Mouse (Mus musculus) liver, embryonic 12.5 days (tissue): Measurements from ENCODE around the gene Whamm. TPM values are rescaled to one million over a fixed set of nuclear protein-coding genes. Genes with fewer than 3 reads are reported as not detected.

ENCODE experiments used
- ATAC-seq: fragments of 200-750 bp; cut with Nextera tagmentation; 2 replicates; pipeline ENCODE4 v1.8.0; 2017; ENCODE audit warnings: moderate number of reproducible peaks, mild to moderate bottlenecking, moderate library complexity
- H3K27ac ChIP-seq: fragments of 300-500 bp; sonication (generic); 2 replicates; pipeline ENCODE4 v1.5.1; 2016; ENCODE audit warnings: mild to moderate bottlenecking
- H3K27me3 ChIP-seq: fragments of 300-500 bp; sonication (generic); replicated peaks from 2 replicates; pipeline ENCODE4 v1.6.1; 2016; ENCODE audit warnings: mild to moderate bottlenecking, moderate library complexity
- H3K36me3 ChIP-seq: fragments of 300-500 bp; sonication (generic); 2 replicates; pipeline ENCODE4 v1.6.1; 2016; ENCODE audit warnings: mild to moderate bottlenecking, moderate library complexity
- H3K4me1 ChIP-seq: fragments of 300-500 bp; sonication (generic); 2 replicates; pipeline ENCODE4 v1.6.1; 2016
- H3K4me2 ChIP-seq: fragments of 300-500 bp; sonication (generic); 2 replicates; pipeline ENCODE4 v1.6.1; 2016; ENCODE audit warnings: mild to moderate bottlenecking, moderate library complexity
- H3K4me3 ChIP-seq: fragments of 300-500 bp; sonication (generic); 2 replicates; pipeline ENCODE4 v1.5.1; 2016; ENCODE audit warnings: mild to moderate bottlenecking, moderate library complexity
- H3K9ac ChIP-seq: fragments of 300-500 bp; sonication (generic); 2 replicates; pipeline ENCODE4 v1.6.1; 2016; ENCODE audit warnings: mild to moderate bottlenecking, moderate library complexity
- H3K9me3 ChIP-seq: fragments of 300-500 bp; sonication (generic); replicated peaks from 2 replicates; pipeline ENCODE4 v1.6.1; 2016; ENCODE audit warnings: mild to moderate bottlenecking, moderate library complexity
- WGBS: fragments of 180-500 bp; shearing (Covaris S2); methylation state at CpG from one replicate; pipeline ENCODE4 v1.1.7; 2016; ENCODE audit not compliant: insufficient replicate concordance; 5-methylcytosine and 5-hydroxymethylcytosine counted together
- polyA plus RNA-seq: library from polyadenylated mRNA; unstranded; fragments of >200 nt; fragmentation: Nextera tagmentation; extraction: Ambion mirVana; gene quantifications from 2 replicates; pipeline ENCODE4 v1.2.1, GENCODE M21; 2016

The Whamm gene
- polyA plus RNA-seq, result 8.2 and 9.6 TPM in 2 replicates

DNA sequence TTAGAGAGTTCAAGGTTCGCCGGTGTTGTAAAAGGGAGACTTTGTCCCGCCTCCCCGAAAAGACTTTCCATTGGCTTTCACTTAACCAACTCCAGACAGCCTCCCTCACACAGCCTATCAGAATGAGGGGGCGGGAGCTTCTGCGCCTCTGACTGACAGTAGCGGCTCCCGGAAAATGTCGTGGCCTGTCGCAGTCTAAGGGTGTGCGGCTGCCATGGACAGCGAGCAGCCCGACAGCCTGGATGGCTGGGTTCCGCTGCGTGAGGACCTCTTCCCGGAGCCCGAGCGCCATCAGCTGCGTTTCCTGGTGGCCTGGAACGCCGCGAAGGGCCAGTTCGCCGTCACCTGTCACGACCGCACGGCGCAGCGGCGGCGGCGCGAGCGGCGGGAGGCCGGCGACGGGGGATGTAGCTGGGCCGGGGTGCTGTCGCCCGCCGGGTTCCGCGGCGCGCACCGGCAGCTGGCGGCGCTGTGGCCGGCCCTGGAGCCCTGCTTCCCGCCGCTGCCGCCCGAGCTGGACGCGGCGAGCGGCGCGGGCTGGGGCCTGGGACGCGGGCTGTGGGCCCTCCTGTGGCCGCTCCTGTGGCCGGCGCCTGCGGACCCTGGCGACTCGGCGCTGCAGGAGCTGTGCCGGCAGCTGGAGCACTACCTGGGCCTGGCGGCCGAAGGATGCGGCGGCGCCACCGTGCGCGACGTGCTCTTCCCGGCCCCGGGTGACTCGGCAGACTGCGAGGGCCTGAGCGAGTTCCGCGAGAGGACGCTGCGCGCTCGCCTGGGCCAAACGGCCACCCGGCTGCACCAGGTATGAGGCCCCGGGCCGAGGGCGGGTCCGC lies at the start of gene Whamm:
Whamm (plus strand) TSS at position 159 of the 833 bp plus-strand sequence.
- Histone ChIP-seq H3K4me3 (peak within 1 kb of the TSS; percentile 95), H3K27me3 (no peaks in the 10 kb centered on the region), H3K36me3 (peaks cover 20% of the 10 kb centered on the region), H3K4me2 (peak within 1 kb of the TSS; percentile 80), H3K4me1 (peaks cover 22% of the 10 kb centered on the region), H3K9me3 (no peaks in the 10 kb centered on the region), H3K27ac (peak within 1 kb of the TSS; percentile 97), H3K9ac (peak within 1 kb of the TSS; percentile 97)
- ATAC-seq, result peak; percentile 97
- under 1% methylated on average over 86 of the region's 96 CpGs for WGBS

DNA sequence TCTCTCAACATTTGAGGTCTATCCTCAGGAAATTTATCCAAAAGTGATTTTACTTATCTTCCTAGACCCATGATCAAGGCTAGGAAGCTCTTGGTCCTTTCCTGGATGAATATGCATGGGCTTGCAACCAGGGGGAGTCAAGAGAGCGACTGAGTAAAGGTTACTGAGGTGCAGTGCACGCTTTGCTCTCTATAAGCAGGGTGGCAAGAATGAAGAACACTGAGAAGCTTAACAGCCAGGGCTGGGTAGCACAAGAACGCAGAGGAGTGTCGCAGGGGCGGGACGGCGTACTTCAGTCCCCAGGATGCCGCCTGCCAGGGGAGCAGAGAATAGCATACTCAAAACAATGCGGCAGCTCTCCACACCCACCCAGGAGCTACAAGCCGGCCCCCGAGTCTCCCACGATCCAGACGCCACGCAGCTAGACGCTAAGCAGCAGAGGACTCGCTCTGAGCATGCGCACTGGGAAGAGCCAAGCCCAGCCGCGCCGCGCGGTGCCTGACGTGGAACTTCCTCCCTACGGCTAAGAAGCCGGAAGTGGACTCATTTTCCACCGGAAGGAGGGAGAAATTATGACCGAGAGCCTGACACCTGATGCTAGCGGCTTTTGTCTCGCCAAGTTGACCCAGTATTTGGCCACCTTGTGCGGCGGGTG lies 47.9 kb upstream of the Whamm start:
- WGBS, result under 1% methylated on average over 31 of the region's 31 CpGs

DNA sequence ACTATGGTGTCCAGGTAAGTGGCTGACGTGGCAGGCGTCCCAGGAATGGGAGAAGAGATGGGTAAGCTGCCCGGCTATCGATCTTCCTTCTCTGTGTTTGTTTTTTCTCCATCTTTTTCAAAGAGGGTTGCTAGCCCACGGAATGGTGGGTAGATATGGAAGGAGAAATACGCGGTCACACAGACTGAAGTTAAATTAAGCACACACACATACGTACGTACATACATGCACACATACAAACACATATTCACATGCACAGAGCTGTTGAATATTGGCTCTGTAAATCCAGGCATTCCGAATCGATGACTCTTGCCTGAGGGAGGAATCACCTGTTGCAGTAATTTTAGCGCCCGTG lies 47.4 kb upstream of the Whamm start:
- Histone ChIP-seq H3K4me2 (peak overlapping the region; percentile 86), H3K27ac (peak overlapping the region; percentile 84), H3K4me1 (peaks cover 27% of the 10 kb centered on the region), H3K36me3 (peaks cover 35% of the 10 kb centered on the region), H3K9ac (peak overlapping the region; percentile 78), H3K27me3 (peaks cover 9% of the 10 kb centered on the region), H3K9me3 (no peaks in the 10 kb centered on the region), H3K4me3 (peak overlapping the region; percentile 78)
- 7% methylated on average over 13 of the region's 13 CpGs for WGBS
- no peak for ATAC-seq

More for the DNA sequence above, 47.9 kb upstream of the Whamm start:
- H3K9ac ChIP-seq, result peak overlapping the region; percentile 78
- H3K27ac ChIP-seq, result peak overlapping the region; percentile 84
- peaks cover 9% of the 10 kb centered on the region for H3K27me3 ChIP-seq
- H3K4me3 ChIP-seq, result peak overlapping the region; percentile 78
- peak overlapping the region; percentile 86 for H3K4me2 ChIP-seq
- ATAC-seq, result peak; percentile 97
- H3K4me1 ChIP-seq, result peaks cover 27% of the 10 kb centered on the region
- peaks cover 30% of the 10 kb centered on the region for H3K36me3 ChIP-seq
- no peaks in the 10 kb centered on the region for H3K9me3 ChIP-seq

DNA sequence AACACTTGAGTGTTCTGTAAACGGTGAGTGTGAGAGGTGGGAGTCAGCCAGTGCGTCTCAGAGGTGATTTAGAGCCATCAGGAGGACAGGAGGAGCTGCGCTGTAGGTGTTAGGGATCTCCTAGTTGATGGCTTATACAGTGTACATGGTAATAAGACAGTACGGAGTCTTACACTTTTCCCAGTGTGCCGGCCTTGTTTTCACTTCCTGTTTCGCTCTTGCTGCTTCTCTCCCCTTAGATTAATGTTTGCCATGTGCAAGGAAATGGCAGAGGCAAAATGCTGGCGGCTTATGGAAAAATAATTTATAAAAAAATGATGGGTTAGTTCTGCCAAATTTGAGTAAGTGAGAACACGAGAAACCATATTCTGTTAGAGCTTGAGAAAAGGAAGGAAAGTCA lies 42.1 kb upstream of the Whamm start:
- 85% methylated on average over 8 of the region's 8 CpGs for WGBS
- ATAC-seq, result no peak

DNA sequence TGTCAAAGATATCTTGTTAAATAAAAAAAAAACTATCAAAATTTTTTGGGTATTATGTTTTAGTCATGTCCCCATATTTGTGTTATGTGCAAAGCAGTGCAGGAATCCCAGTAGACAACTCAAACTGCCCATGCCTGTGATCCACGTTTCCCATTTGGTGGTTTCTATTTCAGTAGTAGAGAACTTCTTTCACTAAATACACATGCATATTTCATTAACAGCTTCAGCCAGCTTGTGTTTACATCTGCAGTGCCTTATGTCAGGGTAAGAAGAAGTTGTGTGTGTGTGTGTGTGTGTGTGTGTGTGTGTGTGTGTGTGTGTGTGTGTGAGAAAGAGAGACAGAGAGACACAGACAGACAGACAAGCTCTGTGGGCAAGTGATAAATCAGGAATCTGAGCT lies 39.6 kb upstream of the Whamm start:
- Histone ChIP-seq H3K4me3 (no peak overlapping the region), H3K27ac (no peak overlapping the region), H3K27me3 (no peaks in the 10 kb centered on the region), H3K9ac (no peak overlapping the region), H3K4me1 (no peaks in the 10 kb centered on the region), H3K4me2 (no peak overlapping the region), H3K36me3 (peaks cover 92% of the 10 kb centered on the region), H3K9me3 (peaks cover 8% of the 10 kb centered on the region; the same call in 1 of the 2 replicates)
- ATAC-seq, result no peak
- WGBS, result 93% methylated on average over 1 of the region's 1 CpGs

More for the DNA sequence above, 42.1 kb upstream of the Whamm start:
- Histone ChIP-seq H3K9ac (no peak overlapping the region), H3K27me3 (no peaks in the 10 kb centered on the region), H3K4me3 (no peak overlapping the region), H3K36me3 (peaks cover 87% of the 10 kb centered on the region), H3K4me1 (peaks cover 18% of the 10 kb centered on the region), H3K9me3 (0 out of 2 replicates have a peak, but pooled peaks cover 3% of the 10 kb centered on the region), H3K27ac (no peak overlapping the region), H3K4me2 (no peak overlapping the region)

DNA sequence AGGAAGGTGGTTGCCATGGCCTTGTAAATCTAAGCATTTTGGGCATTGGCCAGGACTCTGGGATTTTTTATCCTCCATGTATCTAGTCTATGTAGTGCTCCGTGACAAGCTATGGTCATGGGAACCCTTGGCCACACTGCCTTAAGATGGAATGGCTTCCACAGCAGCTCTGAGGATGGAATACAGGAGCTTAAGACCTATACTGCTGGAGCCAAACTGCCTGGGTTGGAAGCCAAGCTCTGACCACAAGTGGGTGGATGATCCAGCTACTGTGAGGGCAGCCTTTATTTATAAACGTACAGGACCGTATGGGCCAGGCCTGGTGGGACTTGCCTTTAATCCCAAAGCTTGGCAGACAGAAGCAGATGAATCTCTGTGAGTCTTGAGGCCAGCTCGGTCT lies 34.6 kb upstream of the Whamm start:
- 72% methylated on average over 4 of the region's 4 CpGs for WGBS
- ATAC-seq, result no peak

DNA sequence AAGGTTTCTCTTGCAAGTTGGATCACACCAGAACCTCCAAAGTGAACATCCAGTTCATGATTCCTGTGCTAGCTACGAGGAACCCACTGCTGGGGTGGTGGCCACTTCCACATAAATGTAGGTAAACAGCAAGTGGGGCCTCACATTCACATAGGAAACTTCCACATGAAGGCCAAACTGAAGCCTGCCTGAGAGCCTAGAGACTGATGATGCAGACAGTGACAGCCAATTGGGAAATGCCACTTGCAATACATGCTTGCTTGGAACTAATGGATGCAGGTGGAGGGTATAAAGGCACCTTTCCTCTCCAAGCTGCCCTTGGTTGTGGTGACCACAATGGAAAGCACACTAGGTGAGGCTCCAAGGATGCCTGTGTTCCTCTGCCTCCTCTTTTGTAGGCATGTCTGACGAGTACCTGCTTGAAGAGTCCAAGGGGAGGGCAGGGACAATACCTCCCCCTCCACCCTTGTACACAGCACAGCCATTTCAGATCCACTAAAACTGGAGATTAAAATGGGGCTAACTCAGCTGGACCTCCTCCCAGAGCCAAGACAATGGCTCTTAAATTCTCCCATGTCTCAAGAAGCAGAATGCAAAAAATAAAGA lies 32.9 kb upstream of the Whamm start:
- Histone ChIP-seq H3K4me3 (no peak overlapping the region), H3K9ac (no peak overlapping the region), H3K27ac (no peak overlapping the region), H3K4me2 (no peak overlapping the region), H3K4me1 (peaks cover 9% of the 10 kb centered on the region), H3K9me3 (peaks cover 8% of the 10 kb centered on the region; the same call in 1 of the 2 replicates), H3K36me3 (peaks cover 30% of the 10 kb centered on the region), H3K27me3 (peaks cover 6% of the 10 kb centered on the region; the same call in 1 of the 2 replicates)
- ATAC-seq, result no peak
- 74% methylated on average over 2 of the region's 2 CpGs for WGBS

More for the DNA sequence above, 34.6 kb upstream of the Whamm start:
- 0 out of 2 replicates have a peak, but pooled peaks cover 5% of the 10 kb centered on the region for H3K27me3 ChIP-seq
- no peak overlapping the region for H3K4me2 ChIP-seq
- H3K27ac ChIP-seq, result no peak overlapping the region
- H3K4me1 ChIP-seq, result peaks cover 9% of the 10 kb centered on the region
- peaks cover 47% of the 10 kb centered on the region for H3K36me3 ChIP-seq
- no peak overlapping the region for H3K4me3 ChIP-seq
- peaks cover 8% of the 10 kb centered on the region; the same call in 1 of the 2 replicates for H3K9me3 ChIP-seq
- no peak overlapping the region for H3K9ac ChIP-seq

DNA sequence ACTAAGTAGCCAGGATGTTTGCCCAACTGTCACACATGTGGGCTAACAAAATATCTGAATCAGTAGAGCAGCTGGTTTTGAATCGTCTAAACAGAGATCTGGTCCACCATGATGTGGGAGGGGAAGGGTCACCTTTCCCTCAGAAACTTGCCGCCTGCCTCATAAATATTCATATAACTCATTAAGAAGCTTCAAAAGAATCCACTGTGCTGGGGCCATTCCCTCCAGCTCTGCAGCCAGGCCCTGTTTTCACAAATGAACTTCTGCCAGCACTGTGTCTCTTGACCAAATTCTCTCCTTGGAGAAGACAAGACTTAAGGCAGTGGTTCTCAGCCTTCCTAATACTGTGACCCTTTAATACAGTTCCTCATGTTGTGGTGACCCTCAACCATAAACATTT lies 31.5 kb upstream of the Whamm start:
- ATAC-seq, result no peak
- WGBS, result 42% methylated on average over 2 of the region's 2 CpGs

DNA sequence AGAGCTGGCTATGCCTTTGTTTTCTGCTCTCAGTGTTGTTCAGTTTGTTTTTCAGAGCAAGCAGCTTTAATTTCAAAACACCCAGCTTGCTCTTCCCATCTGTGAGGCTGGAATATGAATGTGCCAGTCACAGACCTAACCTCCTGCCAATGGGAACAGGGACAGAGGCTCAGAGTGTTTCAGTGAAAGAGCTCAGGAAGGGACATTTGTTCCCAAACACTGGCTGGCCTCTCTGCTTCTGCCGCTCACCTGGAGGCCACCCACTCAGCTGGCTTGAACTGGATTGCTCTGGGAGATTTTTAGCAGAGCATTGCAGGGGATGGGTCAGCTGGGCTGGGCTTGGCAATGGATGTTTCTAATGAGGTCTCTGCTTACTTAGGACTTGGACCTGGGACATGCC lies 30.1 kb upstream of the Whamm start:
- 50% methylated on average over 1 of the region's 1 CpGs for WGBS
- no peak overlapping the region for H3K9ac ChIP-seq
- H3K36me3 ChIP-seq, result peaks cover 2% of the 10 kb centered on the region; the same call in 1 of the 2 replicates
- H3K27me3 ChIP-seq, result peaks cover 6% of the 10 kb centered on the region; the same call in 1 of the 2 replicates
- no peak overlapping the region for H3K4me3 ChIP-seq
- no peak overlapping the region for H3K27ac ChIP-seq
- no peak for ATAC-seq
- H3K9me3 ChIP-seq, result no peaks in the 10 kb centered on the region
- no peak overlapping the region for H3K4me2 ChIP-seq
- peaks cover 9% of the 10 kb centered on the region for H3K4me1 ChIP-seq

More for the DNA sequence above, 31.5 kb upstream of the Whamm start:
- Histone ChIP-seq H3K9ac (no peak overlapping the region), H3K4me1 (peaks cover 9% of the 10 kb centered on the region), H3K27me3 (peaks cover 6% of the 10 kb centered on the region; the same call in 1 of the 2 replicates), H3K9me3 (no peaks in the 10 kb centered on the region), H3K4me2 (no peak overlapping the region), H3K4me3 (no peak overlapping the region), H3K27ac (no peak overlapping the region), H3K36me3 (peaks cover 16% of the 10 kb centered on the region)

DNA sequence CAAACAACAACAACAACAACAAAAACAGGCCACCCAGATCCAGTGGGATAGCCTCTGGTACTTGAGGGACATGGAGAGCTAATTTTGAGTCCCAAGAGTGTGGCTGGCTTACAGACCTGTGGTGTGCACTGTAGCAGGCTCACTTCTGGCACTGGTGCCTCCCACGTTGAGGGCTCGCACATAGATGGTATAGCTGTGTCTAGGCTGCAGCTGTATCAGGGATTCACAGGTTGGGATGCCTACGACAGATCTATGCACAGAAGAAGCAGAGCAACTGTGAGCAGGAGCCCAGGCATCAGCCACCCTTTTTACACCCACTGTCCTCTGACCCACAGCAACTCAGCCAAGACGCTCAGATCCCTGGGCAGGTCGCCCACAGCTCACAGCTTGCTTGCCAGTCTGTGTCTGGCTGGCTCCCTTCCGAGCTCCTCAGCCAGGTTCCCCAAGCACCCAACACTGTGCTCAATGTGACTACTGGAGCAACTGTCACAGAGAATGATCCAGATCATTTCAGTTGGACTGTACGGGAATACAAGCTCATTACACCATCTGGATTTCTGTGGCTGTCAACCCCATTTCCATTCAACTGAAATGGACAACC lies 29.0 kb upstream of the Whamm start:
- H3K27me3 ChIP-seq, result peaks cover 6% of the 10 kb centered on the region; the same call in 1 of the 2 replicates
- H3K4me1 ChIP-seq, result peaks cover 5% of the 10 kb centered on the region
- no peaks in the 10 kb centered on the region for H3K36me3 ChIP-seq
- 70% methylated on average over 7 of the region's 7 CpGs for WGBS
- ATAC-seq, result no peak
- H3K9ac ChIP-seq, result no peak overlapping the region
- H3K9me3 ChIP-seq, result no peaks in the 10 kb centered on the region
- no peak overlapping the region for H3K4me2 ChIP-seq
- no peak overlapping the region for H3K27ac ChIP-seq
- no peak overlapping the region for H3K4me3 ChIP-seq

DNA sequence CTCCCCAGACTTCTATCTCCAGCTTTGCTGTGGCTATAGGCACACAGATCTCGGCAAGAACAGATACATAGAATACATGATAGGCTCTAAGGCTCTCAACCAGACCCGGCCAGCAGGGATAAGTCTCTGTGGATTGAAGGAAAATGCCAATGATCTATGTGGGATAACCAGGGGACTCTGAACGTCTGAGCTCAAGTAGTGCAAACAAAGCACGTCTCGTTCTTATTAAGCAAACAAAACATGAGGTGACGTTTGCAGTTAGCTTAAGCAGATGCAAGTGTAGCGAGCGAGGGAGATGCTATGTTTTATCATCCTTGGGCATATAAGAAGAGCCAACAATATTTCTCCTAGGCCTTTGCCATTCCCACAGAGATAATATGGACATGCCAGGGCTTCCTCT lies 28.1 kb upstream of the Whamm start:
- Histone ChIP-seq H3K4me2 (no peak overlapping the region), H3K27ac (no peak overlapping the region), H3K4me3 (no peak overlapping the region), H3K4me1 (no peaks in the 10 kb centered on the region), H3K27me3 (peaks cover 6% of the 10 kb centered on the region; the same call in 1 of the 2 replicates), H3K36me3 (no peaks in the 10 kb centered on the region), H3K9me3 (no peaks in the 10 kb centered on the region), H3K9ac (no peak overlapping the region)
- no peak for ATAC-seq
- 70% methylated on average over 8 of the region's 8 CpGs for WGBS
